Mouse (Mus musculus): ENCODE measurements at regions not wholly inside any gene's neighbourhood (a gene's known extent, or its start where the extent isn't known, plus 50 kb on each side); places are given as distances from the start of the nearest gene placed in this dataset.
A peak's percentile ranks its signal among the peaks of the same experiment; 100 is the strongest.

GRCm38 (mm10) chr16:78247189-78247588, 54.1 kb upstream of the Cxadr start:
- no peak for DNase-seq (ENCODE audit: low read depth in 1 of 2, low spot score in 2 of 2)

DNA sequence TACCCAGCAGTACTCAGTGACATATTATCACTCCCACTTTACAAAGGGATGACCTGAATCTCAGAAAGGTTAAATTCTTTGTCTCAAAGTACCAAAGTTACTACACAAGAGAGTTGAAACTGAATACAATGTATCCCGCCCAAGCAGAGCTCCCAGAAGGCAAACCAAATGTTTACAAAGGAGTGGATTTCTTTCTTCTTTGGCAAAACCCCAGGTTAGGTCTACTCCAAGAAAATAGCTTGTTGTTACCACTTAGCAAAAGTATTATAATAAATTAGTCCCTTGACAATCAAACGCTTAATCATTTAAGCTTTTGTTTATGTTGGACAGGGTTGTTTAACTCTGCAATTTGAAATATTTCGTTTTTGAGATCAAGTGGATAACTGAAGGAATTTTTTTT, 58.6 kb upstream of the Cxadr start:
- DNase-seq (ENCODE audit: low read depth in 1 of 2, low spot score in 2 of 2): no peak

- DNase-seq (ENCODE audit: low read depth in 1 of 2, low spot score in 2 of 2): no peak
These were observed 61.1 kb upstream of the Cxadr start for GRCm38 (mm10) chr16:78240152-78240551.

- DNase-seq (ENCODE audit: low read depth in 1 of 2, low spot score in 2 of 2): no peak
These were observed 63.1 kb upstream of the Cxadr start for GRCm38 (mm10) chr16:78238052-78238701.

- no peak for DNase-seq (ENCODE audit: low read depth in 1 of 2, low spot score in 2 of 2)
These were observed 63.6 kb upstream of the Cxadr start for GRCm38 (mm10) chr16:78237641-78238051.

DNA sequence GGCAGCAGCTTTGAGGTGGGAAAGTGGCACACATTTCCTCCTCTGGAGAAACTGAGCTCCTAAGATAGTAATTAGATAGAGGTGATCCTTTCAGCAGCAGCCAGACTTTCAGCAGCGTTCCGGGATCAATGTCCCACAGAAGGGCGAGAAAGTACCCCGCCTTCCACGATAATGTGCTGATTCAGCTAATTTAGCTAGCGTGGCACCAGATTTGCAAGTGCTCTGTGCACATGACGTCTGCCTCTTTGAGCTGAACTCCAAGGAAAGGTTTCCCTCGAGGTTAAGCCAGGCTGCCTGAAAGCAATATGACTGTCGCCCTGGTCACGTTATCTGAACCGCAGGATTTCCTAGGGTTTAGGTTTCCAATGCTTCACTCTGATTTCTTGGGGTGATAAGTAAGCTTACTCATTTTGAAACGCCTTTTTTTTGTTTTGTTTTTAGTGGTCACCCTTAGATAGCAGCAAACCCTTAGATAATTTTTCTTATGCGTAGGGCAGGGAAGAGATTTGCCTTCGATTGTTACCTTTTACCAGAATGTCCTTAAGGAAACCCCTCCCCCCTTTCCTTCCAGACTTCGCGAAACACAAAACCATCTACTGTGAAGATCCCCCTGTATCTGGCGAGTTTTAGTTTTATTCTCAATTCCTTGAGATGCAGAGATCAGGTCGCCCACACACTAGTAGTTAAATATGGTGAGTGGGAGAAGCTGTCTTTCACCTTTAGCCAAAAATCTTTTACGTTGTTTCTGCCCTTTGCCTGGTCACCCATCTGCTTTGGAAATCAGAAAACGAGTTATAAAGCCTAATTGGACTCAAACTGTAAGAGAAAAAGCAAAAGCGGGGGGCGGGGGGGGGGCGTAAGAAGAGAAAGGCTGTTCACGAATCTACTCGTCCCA, 64.3 kb upstream of the Cxadr start:
- no peak for DNase-seq (ENCODE audit: low read depth in 1 of 2, low spot score in 2 of 2)

DNA sequence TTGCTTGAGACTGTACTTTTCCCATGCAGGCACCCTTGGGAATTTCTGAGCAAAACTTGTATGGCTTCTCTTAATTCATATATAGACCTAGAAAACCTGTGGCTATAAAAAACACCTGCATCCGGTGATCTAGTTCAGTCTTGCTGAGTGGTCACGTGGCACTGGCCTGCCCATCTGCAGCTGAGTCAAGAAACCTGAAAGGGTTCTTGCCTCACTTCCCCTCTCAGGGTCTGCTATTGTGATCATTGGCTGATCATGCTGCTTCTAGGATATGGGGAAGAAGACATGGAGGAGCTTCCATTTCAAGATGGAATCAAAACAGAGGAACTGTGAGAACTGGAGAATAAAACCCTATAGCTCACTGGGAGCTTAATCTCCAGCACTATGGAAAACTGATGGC, 69.1 kb upstream of the Cxadr start:
- no peak for DNase-seq (ENCODE audit: low read depth in 1 of 2, low spot score in 2 of 2)

- no peak for DNase-seq (ENCODE audit: low read depth in 1 of 2, low spot score in 2 of 2)
These were observed 72.3 kb upstream of the Cxadr start for GRCm38 (mm10) chr16:78229013-78229412.

- DNase-seq (ENCODE audit: low read depth in 1 of 2, low spot score in 2 of 2): no peak
These were observed 78.9 kb upstream of the Cxadr start for GRCm38 (mm10) chr16:78222377-78222776.

DNA sequence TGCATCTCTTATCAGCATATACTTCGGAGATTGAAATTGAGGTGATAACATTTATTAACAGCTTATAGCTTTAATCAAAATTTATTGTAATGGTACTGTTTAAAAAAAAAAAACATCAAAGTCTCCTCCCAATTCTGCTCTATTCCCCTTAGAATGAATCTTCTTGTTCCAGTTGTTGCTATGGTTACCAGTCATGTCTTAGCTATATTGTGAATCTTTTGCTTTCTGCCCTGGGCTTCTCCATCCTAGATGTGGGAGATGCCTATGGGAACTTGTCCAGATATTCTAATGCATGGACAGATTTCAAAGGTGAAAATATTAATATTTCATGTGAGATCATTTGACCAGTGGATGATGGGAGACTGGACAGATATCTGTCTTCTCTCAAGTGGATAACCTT, 79.5 kb upstream of the Cxadr start:
- no peak for DNase-seq (ENCODE audit: low read depth in 1 of 2, low spot score in 2 of 2)

- DNase-seq (ENCODE audit: low read depth in 1 of 2, low spot score in 2 of 2): peak in 1 of 2 experiments; percentile 21
These were observed 83.7 kb upstream of the Cxadr start for GRCm38 (mm10) chr16:78217633-78218032.

DNA sequence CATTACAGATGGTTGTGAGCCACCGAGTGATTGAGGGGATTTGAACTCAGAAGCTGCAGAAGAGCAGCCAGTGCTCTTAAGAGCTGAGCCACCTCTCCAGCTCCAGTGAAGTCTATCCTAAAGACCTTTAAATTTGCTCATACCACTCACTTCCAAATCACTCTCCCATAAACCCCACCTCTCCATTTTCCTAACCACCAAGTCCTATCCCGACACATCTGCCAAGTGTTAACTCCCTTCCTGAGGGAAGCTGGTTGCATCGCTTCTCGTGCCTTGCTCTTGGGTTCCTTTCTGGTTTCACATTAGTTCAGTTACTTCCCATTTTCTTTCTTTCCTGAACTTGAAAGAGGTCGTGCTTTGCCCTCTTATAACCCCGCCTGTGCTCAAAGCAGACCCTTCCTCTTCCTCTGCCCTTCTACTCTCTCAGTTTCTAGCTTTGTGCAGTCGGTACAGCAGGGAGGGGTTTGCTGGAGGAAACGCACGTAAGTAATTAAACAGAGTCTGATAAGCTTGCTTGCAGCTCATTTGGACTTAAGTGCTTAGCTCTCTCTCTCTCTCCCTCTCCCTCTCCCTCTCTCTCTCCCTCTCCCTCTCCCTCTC, 84.4 kb upstream of the Cxadr start:
- no peak for DNase-seq (ENCODE audit: low read depth in 1 of 2, low spot score in 2 of 2)

DNA sequence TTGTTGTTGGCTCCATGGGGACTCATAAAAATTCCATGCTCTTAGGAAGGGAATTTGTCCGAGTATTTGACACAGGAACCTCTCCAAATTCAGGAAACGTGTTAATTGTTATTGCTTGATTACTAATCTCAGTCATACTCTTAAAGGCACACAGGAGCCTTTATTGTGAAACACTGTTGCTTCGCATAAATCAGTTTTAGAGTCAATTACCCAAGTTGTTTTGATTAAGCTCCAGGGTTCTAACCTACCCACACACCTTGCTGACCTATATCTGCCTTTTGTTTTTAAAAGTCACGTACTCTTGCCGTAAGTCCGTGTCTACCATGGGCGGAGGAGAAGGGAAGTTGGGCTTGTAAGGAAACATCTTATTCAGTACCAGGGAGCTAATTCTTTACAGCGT, 89.6 kb upstream of the Cxadr start:
- DNase-seq (ENCODE audit: low read depth in 1 of 2, low spot score in 2 of 2): no peak

GRCm38 (mm10) chr16:78208321-78208720, 93.0 kb upstream of the Cxadr start:
- no peak for DNase-seq (ENCODE audit: low read depth in 1 of 2, low spot score in 2 of 2)

DNA sequence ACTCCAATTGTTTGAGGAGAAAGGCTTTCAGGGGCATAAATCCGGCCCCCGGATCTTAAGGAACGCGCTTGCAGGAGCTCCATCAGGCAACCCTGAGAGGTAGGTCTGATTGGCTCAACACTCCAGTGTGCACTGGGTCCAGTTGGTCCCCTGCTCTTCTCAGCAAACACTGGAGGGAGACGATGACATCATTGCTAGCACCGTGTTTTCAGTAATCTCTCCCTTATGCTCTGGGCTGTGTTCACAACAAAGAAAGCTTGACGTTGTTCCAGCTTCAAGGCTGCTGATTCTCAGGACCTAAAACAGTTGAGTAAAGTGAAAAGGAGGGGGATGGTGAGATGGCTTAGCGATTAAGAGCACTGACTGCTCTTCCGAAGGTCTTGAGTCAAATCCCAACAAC, 97.0 kb upstream of the Cxadr start:
- DNase-seq (ENCODE audit: low read depth in 1 of 2, low spot score in 2 of 2): no peak

DNA sequence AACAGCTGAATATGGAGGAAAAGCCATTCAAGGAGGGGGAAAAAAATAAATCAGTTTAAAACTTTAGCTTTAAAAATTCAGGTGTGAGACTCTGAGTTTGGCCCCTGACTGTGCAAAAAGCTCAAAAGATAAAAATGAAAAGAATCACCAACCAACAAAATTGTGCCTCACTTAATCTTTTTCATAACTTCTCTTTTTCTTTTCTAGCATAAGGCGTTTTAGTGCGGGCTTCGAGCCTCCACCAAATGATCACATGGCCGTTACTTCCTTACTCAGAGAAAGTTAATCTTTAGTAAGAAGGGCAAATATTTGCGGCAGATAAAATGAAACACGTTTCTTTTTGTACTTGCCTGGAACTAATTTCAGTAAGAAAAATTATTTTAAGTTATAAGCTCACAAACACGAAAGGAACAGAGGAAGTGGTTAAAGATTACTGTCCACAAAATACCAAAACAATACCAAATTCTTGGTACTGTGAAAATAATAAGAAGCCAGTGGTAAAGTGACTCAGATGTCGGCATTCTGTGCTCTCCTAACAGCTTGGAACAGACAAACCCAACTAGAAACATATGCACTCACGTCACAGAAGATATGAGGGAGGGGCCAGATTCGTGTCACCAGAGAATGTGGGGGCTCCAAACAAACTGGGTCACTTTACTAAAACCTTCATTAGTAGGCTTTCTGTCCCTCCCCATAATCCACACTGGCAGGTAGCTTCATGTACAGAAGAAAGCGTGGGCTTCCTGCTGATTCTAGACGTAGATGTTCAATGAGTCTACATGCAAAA, 101.1 kb upstream of the Cxadr start:
- no peak for DNase-seq (ENCODE audit: low read depth in 1 of 2, low spot score in 2 of 2)

- DNase-seq (ENCODE audit: low read depth in 1 of 2, low spot score in 2 of 2): no peak
These were observed 102.0 kb upstream of the Cxadr start for GRCm38 (mm10) chr16:78199252-78199651.

DNA sequence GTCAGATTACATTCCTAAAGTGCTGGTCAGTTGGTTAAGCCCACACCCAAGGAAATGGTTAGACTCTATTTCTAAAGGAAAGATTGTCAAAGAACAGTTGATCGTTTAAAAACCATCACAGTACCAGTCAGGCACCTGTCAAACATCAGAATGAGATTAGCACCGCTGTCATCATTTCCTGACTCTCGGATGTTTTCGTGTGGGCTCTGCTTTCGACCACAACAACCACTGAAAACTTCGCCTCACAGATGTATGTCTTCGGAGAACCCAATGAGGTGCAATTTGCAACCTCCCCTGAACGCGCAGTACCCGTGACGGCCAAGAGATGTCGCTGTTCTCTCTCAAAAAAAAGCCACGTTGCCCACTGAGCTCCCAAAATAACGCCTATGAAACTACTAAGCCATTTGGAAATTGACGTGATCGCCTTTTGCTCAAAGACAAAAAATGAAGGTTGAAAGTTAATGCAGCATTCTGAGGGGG, 102.6 kb upstream of the Cxadr start:
- DNase-seq (ENCODE audit: low read depth in 1 of 2, low spot score in 2 of 2): peak; percentile 19 to 68

- DNase-seq (ENCODE audit: low read depth in 1 of 2, low spot score in 2 of 2): peak; percentile 26 to 64
These were observed 103.9 kb upstream of the Cxadr start for GRCm38 (mm10) chr16:78197252-78197896.

All from monocyte, adult 2 months (primary cell).